Mouse (Mus musculus) layer of hippocampus, adult 18-20 months (tissue): ENCODE results near the gene Rdh16. TPM values are rescaled to one million over a fixed set of nuclear protein-coding genes. Genes with fewer than 3 reads are reported as not detected.
"Not testable (repeated sequence)": the region's sequence is repeated elsewhere in the genome, so short reads cannot be mapped to it uniquely, and the experiment has no call there.

Experiments
- DNase-seq, 2 experiments: peaks; one replicate each; pipeline ENCODE4 v3.0.0; 2022; ENCODE audit warnings: low spot score in 2 of 2
- long read RNA-seq: library from polyadenylated mRNA; stranded (forward); transcript quantifications from one replicate; pipeline ENCODE4 v2.0.0, GENCODE M21; 2021
- total RNA-seq, 2 experiments: library from RNA; stranded (reverse); gene quantifications; 2 replicates each; pipeline ENCODE4 v1.2.3; 2021

Rdh16 gene
- under 1 TPM in 1 of 2 experiments, not detected in 1; 0.35 TPM for total RNA-seq
- long read RNA-seq: 0 reads

DNA sequence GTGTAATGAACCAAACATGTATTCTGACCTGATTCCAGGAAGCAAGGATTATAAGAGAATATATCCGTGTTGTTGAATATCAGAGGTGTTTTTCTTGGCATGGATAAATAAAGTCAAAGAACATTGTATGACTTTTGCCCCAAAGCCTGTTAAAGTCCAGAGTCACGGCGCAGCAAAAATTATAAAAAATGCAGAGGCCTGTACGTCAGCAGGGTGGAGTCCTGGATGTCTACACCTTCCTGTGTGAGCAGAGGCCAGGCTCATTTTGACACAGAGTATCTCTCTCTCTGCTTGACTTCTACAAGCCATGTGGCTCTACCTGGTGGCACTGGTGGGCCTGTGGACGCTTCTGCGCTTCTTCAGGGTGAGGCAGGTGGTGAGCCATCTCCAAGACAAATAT, at the start of gene Rdh16:
Gene Rdh16 (plus strand): TSS at position 262 of the 400 bp plus-strand sequence.
- no peak for DNase-seq

DNA sequence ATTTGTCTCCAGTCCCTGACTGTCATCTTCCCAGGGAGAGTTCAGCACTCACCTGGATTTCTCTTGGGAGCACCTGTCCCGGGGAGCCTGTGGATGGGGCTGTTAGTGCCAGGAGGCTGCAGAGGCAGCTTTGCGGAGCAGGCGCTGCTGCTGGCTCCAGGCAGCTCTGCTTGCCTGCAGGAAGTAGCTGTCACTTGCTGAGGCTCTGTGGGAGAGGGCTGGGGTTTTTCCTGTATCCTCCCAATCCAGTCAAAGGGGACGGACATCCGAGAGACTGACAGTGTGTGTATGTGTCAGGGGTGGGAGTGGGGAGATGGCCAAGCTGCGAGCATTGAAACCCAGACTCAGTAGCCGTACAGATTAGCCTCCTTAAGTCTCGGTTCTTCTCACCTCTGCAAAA, 49.4 kb upstream of the Rdh16 start, which contains the start of gene Gpr182:
Gene Gpr182 (minus strand): TSS at position 185 of the 400 bp plus-strand sequence.
- no peak for DNase-seq

GRCm38 (mm10) chr10:127754566-127755166, 46.3 kb upstream of the Rdh16 start:
- no peak for DNase-seq

DNA sequence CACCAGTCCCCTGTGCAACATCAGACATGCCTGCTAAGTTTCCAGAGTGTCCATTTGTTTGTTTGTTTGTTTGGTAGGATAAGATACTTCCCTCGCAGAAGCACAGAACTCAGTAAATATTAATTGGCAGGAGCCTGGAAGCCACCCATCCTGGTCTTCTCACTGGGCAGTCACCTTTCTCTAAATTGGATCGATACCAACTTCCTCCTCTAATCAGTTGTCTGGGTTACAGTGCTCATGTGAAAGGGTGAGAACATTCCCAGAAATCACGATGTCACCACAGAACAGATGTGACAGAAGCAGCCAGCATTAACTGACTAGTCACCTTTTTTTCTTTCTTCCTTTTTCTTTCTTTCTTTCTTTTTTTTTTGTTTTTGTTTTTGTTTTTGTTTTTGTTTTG, 45.7 kb upstream of the Rdh16 start:
- no peak for DNase-seq

DNA sequence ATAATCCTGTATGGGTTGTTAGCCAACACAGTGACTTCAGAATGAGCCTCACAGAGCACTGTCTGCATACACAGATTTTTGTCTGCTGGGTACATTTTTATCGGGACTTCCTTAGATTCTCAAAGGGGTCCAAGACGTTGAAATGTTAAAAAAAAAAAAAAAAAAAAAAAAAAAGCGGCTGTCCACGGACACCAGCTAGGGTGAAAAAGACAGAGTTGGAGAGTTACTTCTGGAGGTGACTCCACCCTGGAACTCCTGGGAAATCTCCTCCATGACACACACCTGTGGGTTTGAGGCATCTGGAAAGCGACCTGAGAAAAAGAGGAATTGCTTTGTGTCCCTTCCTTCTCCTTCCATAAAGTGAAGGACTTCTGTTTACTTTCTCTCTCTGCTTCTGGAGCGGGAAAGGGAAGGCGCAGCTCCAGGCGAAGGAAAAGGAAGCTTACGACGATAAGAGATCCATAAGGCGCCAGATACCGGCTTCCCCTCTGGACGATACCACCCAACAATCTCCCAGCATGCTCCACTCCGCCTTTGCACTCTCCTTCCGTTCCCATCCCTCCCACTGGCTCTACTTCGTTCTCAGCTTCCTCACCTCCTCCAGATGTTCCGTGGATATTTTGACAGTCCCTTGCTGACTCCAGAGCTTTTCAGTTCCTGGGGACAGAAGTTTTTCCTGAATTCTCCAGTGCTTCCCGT, 45.0 kb upstream of the Rdh16 start:
- no peak for DNase-seq

DNA sequence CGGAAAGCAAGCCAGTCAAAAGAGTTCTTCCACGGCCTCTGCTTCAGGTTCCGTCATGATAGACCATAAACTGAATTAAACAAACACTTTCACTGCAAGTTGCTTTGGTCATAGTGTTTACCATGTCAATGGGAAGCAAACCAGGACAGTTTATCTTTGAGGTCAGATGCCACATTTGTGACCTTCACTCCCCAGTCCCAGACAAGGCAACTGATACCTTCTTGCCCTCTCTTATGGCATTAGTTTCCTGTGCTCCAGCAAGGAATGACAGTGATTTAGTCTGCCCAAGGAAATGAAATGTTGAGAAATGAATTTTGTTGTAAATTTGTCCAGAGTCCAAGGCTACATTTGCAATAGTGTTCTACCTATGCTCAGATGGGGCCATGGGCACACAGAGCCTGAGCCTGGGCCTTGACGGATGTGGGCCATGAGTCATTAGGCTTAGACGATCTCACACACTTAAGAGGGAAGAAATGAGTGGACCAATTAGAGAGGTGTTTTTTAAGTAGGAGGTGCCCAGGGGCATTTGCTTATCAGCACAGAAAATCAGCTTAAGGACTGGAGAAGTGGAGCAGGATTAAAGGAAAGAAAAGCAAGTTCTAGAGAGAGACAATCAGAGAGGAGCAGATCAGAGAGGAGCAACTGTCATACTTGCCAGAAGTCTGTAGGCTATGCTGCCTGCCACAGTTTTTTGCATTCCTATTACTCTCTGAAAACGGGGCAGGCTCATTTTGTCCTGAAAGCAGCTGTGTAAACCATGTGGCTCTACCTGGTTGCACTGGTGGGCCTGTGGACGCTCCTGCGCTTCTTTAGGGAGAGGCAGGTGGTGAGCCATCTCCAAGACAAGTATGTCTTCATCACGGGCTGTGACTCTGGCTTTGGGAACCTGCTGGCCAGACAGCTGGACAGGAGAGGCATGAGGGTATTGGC, 41.5 kb upstream of the Rdh16 start, which contains the start of the genes Rdh1 and Rdh16f1:
Gene Rdh1 (plus strand): TSS at position 541 of the 930 bp plus-strand sequence.
Gene Rdh16f1 (plus strand): TSS at position 607 of the 930 bp plus-strand sequence.
- no peak for DNase-seq

GRCm38 (mm10) chr10:127762926-127763325, 38.0 kb upstream of the Rdh16 start:
- not testable (repeated sequence) for DNase-seq

DNA sequence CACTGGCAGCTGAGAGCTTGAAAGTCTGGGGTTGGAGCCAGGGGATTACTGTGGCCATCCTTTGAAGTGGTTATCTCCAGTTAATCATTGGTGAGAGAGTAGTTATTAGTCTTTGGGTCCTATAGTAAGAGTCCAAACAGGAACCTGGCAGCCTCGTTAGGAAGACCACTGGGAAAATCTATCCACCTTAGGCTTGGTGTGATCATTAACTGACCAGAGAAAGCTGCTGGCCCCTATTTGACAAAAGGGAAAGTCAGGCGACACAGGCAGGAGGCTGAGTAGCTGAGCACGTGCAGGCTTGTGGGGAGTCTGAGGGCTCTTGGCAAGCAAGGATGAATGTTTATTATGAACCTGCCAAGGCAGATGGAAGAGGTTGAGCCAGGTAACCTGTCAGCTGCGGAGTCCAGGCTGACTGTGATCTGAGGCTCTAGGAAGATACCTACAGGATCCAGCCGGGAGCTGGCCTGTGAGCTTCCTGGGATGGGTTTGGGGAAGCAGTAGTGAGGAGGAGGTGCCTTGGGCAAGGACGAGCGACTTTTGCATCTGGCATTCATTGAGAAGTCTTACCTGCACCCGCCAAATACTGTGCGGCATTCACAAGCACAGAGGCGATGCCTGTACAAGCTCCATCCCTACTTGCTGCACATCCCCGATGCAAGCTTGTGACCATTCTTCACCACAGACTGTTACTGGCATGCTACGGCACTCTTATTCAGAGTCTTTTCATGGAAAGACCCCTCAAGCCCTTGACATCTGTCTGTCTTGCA, 36.9 kb upstream of the Rdh16 start:
- DNase-seq: no peak

- no peak for DNase-seq
These were observed 34.4 kb upstream of the Rdh16 start for GRCm38 (mm10) chr10:127766564-127766963.

DNA sequence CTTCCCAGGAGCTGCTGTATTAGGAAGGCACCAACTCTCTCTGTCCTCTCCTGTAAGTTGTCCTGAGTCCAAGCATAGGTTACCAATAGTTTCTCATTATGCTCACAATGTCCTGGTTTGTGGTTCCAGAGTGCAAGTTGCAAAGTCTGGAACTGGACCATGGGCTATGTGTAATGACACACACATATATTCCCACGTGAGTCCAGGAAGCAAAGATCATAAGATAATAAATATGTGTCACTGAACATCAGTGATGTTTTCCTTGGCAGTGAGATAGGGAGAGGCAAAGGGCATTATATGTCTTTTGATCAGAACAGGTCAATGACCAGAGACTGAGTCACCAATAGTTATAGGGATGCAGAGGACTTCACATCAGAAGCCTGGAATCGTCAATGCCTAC, 24.9 kb upstream of the Rdh16 start, which contains the start of gene Rdh9:
Gene Rdh9 (plus strand): TSS at position 376 of the 400 bp plus-strand sequence.
- DNase-seq: no peak

DNA sequence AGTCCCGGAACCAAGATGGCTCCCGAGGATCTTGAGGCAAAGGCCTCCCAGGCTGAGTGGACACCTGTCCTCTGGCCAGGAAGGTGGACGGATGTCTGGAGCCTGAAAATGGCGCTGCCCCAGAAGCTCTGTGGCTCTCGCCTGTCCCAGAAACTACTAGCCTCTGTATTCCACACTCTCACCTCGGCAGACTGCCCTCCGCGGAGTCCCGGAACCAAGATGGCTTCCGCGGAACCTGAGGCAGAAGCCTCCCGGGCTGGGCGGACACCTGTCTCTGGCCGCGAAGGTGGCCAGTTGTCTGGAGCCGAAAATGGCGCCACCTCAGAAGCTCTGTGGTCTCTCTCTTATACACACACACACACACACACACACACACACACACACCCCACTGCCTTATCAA, 18.6 kb upstream of the Rdh16 start:
- not testable (repeated sequence) for DNase-seq

DNA sequence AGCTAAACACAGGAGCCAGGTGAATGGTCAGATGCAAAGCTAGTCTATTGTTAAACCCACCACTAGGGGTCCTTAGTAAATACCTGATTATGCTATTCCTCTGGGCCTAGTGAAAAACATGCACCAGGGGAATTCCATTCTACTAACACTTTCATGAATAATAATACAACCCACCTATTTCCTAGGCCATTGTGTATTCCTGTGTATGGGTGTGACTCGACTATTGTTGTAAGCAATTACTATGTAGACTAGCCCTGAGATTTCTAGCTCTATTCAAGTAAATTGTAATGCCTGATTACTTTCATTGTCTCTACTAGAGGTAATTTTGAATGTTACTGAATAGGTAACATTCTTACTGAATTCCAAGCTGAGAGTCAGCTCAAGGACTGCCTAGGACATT, 15.5 kb upstream of the Rdh16 start:
- not testable (repeated sequence) for DNase-seq

- DNase-seq: no peak
These were observed 1.7 kb upstream of the Rdh16 start for GRCm38 (mm10) chr10:127799295-127799694.

DNA sequence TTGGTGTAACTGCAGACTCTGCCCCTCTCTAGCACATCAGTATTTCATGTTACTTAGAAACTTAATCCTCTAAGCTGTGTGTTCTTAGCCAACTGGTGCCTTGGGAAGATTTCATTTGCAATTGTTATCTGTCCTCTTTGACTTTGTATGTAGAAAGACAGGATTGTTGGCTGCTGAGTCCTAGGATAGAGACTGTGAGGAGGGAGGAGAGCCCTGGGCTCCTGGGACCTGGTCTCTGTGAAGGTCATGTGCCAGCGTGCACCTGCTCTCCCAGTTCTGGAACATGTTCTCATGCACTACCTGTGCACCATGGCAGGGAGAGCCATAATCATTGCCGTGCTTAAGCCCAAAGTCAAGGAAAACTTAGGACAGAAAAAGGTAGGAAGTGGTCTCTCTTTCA, 660 bp downstream of the Rdh16 start:
- DNase-seq: no peak

- DNase-seq: no peak
These were observed 1.3 kb downstream of the Rdh16 start for GRCm38 (mm10) chr10:127802236-127802635.

DNA sequence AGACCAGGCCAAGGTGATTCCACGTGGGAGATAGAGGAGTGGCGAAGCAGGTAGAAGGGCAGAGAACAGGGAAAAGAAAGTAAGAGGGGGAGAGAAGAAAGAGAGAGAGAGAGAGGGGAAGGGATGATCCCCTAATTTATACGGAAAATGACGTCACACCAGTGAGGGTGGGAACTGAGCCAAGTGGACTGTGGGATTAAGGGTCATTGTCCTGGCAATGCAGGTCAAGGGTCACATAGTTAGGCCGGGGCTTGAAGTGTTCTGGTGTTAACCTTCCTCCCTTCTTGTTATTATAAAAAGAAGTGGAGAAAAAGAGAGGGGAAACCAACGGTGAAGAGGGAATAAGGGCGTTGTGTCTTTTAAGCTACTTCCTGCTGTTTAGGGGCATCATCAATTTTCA, 3.5 kb downstream of the Rdh16 start:
- DNase-seq: no peak

GRCm38 (mm10) chr10:127815888-127816287, 14.9 kb downstream of the Rdh16 start:
- no peak for DNase-seq

DNA sequence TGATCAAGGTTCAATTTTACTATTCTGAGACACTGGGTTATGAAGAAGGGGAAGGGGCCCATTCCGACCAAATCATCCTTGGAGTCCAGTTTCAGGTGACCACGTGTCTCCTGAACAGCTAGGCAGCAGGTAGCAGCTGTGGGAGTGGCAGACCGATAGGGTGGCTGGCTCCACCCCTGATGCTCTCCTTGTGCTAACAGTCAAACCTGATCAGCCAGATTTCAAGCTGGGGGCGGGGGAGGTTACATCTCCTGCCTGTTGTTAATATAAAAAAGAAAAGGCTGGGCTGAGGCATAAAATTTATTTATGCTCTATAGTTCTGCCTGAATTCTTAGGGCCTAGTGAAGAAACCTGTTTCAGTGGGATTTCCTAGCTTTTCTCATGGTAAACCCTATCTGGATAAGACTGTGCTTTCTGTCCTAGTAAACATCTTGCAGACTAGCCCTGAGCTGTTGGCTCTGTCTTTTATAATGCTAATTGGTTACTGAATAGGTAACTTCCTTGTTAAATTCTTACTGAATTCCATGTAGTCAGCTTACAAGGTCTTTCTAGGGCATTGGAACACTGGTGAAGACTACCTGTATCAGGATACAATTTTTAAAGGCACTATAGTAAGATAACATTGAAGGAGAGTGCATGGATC, 16.4 kb downstream of the Rdh16 start:
- not testable (repeated sequence) for DNase-seq

DNA sequence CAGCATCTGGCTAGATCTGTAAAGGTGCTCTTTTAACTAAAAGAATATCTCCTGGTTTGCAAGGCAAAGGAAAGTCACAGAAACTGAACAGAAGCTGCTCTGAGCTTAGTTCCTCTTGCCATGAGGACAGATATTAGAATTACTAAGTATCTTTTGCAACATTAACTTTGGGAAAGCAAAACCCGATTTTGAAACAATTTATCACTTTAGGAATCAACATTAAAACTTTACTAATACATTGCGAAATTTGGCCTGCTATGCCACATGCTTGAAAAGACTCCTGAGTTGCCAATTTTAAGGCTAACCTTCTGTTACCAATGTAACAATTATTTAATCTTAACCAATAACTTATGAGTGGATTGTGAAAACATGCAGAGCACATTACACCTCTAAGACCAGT, 20.9 kb downstream of the Rdh16 start:
- not testable (repeated sequence) for DNase-seq

DNA sequence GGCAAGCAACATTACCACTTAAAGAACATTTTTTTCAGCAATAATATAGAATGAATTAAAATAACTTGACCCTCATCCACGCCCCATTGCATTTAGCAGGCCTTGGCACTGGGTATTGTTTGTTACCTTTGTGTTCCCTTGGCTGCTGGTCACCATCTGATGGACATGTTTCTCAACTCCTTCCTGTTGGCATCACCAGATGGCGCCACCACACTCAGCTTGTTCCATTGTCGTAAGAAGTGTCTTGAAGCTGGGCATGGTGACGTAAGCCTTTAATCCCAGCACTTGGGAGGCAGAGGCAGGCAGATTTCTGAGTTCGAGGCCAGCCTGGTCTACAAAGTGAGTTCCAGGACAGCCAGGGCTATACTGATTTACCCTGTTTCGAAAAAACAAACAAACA, 24.4 kb downstream of the Rdh16 start:
- peak in 1 of 2 experiments; percentile 10 for DNase-seq
